Mouse (Mus musculus) cerebellum, adult 9-10 months (tissue): ENCODE measurements around the gene Efhc2.

ENCODE experiments used
- DNase-seq: peaks from one replicate; pipeline ENCODE4 v3.0.0; 2022

The Efhc2 gene

GRCm38 (mm10) chrX:17319126-17319583, at the start of gene Efhc2:
TSS of gene Efhc2 (minus strand) at chrX:17319368.
- peak; percentile 52 for DNase-seq

GRCm38 (mm10) chrX:17365114-17365513, 45.9 kb upstream of the Efhc2 start:
- no peak for DNase-seq

- DNase-seq: no peak
Observed at GRCm38 (mm10) chrX:17300349-17300880, 18.8 kb downstream of the Efhc2 start.

- DNase-seq: no peak
Observed at GRCm38 (mm10) chrX:17283899-17284298, 35.3 kb downstream of the Efhc2 start.

- peak; percentile 56 for DNase-seq
Observed at GRCm38 (mm10) chrX:17225141-17225540, 94.0 kb downstream of the Efhc2 start.

- DNase-seq: peak; percentile 20
Observed at GRCm38 (mm10) chrX:17217451-17217850, 101.7 kb downstream of the Efhc2 start.

GRCm38 (mm10) chrX:17213515-17213914, 105.7 kb downstream of the Efhc2 start:
- no peak for DNase-seq

GRCm38 (mm10) chrX:17175748-17176147, 143.4 kb downstream of the Efhc2 start:
- no peak for DNase-seq

GRCm38 (mm10) chrX:17165638-17166037, 153.5 kb downstream of the Efhc2 start:
- no peak for DNase-seq
